Mouse (Mus musculus) heart, postnatal 0 days (tissue): Measurements from ENCODE around the gene Dcaf10.

ENCODE experiments used
- CTCF ChIP-seq: IDR thresholded peaks from 2 replicates; pipeline ENCODE4 v1.5.1; 2016; ENCODE audit warnings: antibody characterized with exemption, control low read depth, low read depth
- EP300 ChIP-seq: IDR thresholded peaks from 2 replicates; pipeline ENCODE4 v1.6.1; 2016; ENCODE audit warnings: antibody characterized with exemption, low read depth

DNA sequence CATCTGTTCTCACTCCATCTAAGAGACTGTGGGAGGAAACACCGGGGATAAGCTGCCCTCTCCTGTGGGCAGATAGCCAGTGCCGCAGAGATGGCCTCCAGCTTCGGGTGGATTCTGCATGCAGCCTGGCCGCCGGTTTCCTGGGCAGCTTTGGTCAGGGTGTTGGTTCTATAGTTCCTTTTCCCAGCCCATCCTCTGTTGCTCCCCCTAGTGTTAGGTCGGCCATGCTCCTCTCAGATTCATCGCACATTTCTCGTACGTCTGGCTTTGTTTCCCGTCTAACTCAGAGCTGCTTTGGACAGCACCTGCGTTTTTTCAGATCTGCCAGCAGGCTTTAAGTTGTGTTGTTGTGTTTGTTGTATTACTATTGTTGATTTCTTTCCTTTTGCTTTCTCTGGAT is 33.9 kb upstream of the Dcaf10 start:
- no peak for TF ChIP-seq EP300
- TF ChIP-seq CTCF: peak; percentile 59
